Mouse (Mus musculus): Measurements from ENCODE around the gene Itgav. TPM values are rescaled to one million over a fixed set of nuclear protein-coding genes. Genes with fewer than 3 reads are reported as not detected.
A peak's percentile ranks its signal among the peaks of the same experiment; 100 is the strongest.

Itgav gene
- polyA plus RNA-seq, 1 experiment from 2014 or later: 48.3 TPM

DNA sequence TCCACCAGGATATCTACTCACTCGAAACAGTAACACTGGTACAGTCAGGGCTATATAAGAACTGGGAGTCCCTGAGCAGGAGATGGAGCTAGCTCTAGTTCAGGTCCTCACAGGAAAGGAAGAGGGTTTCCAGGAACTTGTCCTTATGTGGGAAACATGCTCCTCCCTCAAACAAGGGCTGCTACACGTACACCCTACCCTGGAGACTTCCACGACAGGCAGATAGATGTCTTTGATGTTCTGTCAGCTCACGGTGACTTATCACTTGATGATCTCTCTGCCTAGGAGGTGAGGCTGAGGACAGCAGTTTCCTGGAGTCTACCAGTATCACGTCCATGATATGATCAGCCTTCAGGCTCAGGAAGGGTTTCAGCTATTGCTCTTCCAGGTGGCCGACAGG lies 21.1 kb downstream of the Itgav start:
- H3K27ac ChIP-seq (ENCODE audit: low read depth, low read length): no peak overlapping the region
- no peaks in the 10 kb centered on the region for H3K36me3 ChIP-seq (ENCODE audit: control insufficient read depth, insufficient read depth, low read length)
- no peak overlapping the region for H3K4me2 ChIP-seq (ENCODE audit: low read depth, low read length, severe bottlenecking)
- no peak overlapping the region for H3K4me3 ChIP-seq (ENCODE audit: low read depth, low read length)
- ATAC-seq (replicated peaks; ENCODE audit: low FRiP score): no peak
- WGBS: 84% methylated on average over 6 of the region's 6 CpGs
- DNase-seq (ENCODE audit: low spot score): no peak
- no peaks in the 10 kb centered on the region for H3K27me3 ChIP-seq (ENCODE audit: control insufficient read depth, insufficient read depth, low read length)
- H3K9ac ChIP-seq (ENCODE audit: low read length): no peak overlapping the region
- H3K9me3 ChIP-seq (ENCODE audit: control insufficient read depth, low read length): no peaks in the 10 kb centered on the region
- no peaks in the 10 kb centered on the region for H3K4me1 ChIP-seq (replicated peaks; ENCODE audit: control insufficient read depth, insufficient read depth, low read length)

DNA sequence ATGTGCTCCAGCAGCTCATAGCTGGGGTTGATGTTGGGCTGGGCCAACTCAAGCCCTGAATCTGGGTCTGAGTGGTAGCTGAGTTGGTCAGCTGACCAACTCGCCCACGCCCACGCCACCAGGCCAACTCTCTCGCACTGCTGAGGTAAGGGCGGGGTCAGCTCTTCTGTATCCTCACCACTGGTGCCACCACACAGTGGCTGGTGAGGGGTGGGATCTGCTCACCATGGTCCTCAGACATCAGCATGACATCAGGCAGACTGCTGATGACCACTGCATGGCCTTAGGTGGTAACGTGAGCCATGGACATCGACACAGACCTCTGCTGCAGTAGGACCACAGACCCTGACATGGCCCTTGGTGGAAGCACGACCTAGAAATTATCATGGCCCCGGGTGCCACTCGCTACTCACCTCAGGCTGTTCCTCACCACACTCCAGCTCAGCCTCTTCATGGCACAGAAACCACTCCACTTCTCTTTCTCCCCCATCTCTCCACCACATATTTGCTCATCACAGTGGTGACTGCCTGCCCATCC lies 24.5 kb downstream of the Itgav start:
- Histone ChIP-seq H3K4me3 (ENCODE audit: low read depth, low read length) (no peak overlapping the region), H3K27me3 (ENCODE audit: control insufficient read depth, insufficient read depth, low read length) (no peaks in the 10 kb centered on the region), H3K27ac (ENCODE audit: low read depth, low read length) (no peak overlapping the region), H3K36me3 (ENCODE audit: control insufficient read depth, insufficient read depth, low read length) (no peaks in the 10 kb centered on the region), H3K9ac (ENCODE audit: low read length) (no peak overlapping the region), H3K9me3 (ENCODE audit: control insufficient read depth, low read length) (no peaks in the 10 kb centered on the region), H3K4me1 (replicated peaks; ENCODE audit: control insufficient read depth, insufficient read depth, low read length) (no peaks in the 10 kb centered on the region), H3K4me2 (ENCODE audit: low read depth, low read length, severe bottlenecking) (no peak overlapping the region)
- WGBS: 97% methylated on average over 10 of the region's 10 CpGs
- DNase-seq (ENCODE audit: low spot score): no peak
- ATAC-seq (replicated peaks; ENCODE audit: low FRiP score): no peak

DNA sequence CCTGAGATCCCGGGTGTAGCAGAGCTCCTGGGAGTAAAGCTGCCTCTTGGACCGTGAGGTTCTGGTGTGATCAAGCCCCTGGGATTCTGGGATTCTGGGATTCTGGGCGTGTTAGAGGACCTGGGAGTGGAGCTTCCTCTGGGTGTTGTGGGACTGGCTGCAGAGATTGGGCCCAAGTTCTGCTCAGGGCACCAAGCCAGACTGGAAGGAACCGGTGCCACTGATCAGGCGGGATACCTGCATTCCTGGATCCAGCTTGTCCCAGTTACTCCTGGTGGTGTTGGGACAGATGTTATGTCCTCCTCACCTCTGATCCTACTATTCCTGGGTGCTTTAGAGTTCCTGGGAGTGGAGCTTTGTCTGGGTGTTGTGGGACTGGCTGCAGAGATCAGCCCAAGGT lies 28.8 kb downstream of the Itgav start:
- Histone ChIP-seq H3K4me3 (ENCODE audit: low read depth, low read length) (no peak overlapping the region), H3K4me1 (replicated peaks; ENCODE audit: control insufficient read depth, insufficient read depth, low read length) (no peaks in the 10 kb centered on the region), H3K9ac (ENCODE audit: low read length) (no peak overlapping the region), H3K27me3 (ENCODE audit: control insufficient read depth, insufficient read depth, low read length) (no peaks in the 10 kb centered on the region), H3K27ac (ENCODE audit: low read depth, low read length) (no peak overlapping the region), H3K9me3 (ENCODE audit: control insufficient read depth, low read length) (no peaks in the 10 kb centered on the region), H3K36me3 (ENCODE audit: control insufficient read depth, insufficient read depth, low read length) (no peaks in the 10 kb centered on the region), H3K4me2 (ENCODE audit: low read depth, low read length, severe bottlenecking) (no peak overlapping the region)
- 92% methylated on average over 5 of the region's 5 CpGs for WGBS
- DNase-seq (ENCODE audit: low spot score): no peak
- no peak for ATAC-seq (replicated peaks; ENCODE audit: low FRiP score)

GRCm38 (mm10) chr2:83754306-83754837 lies 30.2 kb downstream of the Itgav start:
- DNase-seq (ENCODE audit: low spot score) (no peak), ATAC-seq (replicated peaks; ENCODE audit: low FRiP score) (no peak)
- Histone ChIP-seq H3K27ac (ENCODE audit: low read depth, low read length) (no peak overlapping the region), H3K9ac (ENCODE audit: low read length) (no peak overlapping the region), H3K4me3 (ENCODE audit: low read depth, low read length) (no peak overlapping the region), H3K4me2 (ENCODE audit: low read depth, low read length, severe bottlenecking) (no peak overlapping the region), H3K4me1 (replicated peaks; ENCODE audit: control insufficient read depth, insufficient read depth, low read length) (peaks cover 8% of the 10 kb centered on the region; the same call in 1 of the 2 replicates), H3K27me3 (ENCODE audit: control insufficient read depth, insufficient read depth, low read length) (no peaks in the 10 kb centered on the region), H3K36me3 (ENCODE audit: control insufficient read depth, insufficient read depth, low read length) (no peaks in the 10 kb centered on the region), H3K9me3 (ENCODE audit: control insufficient read depth, low read length) (no peaks in the 10 kb centered on the region)
- 87% methylated on average over 5 of the region's 5 CpGs for WGBS

GRCm38 (mm10) chr2:83758606-83759215 lies 34.5 kb downstream of the Itgav start:
- Histone ChIP-seq H3K9ac (ENCODE audit: low read length) (peak overlapping the region; percentile 29; the same call in 1 of the 2 replicates), H3K4me2 (ENCODE audit: low read depth, low read length, severe bottlenecking) (no peak overlapping the region), H3K4me3 (ENCODE audit: low read depth, low read length) (no peak overlapping the region), H3K9me3 (ENCODE audit: control insufficient read depth, low read length) (no peaks in the 10 kb centered on the region), H3K27ac (ENCODE audit: low read depth, low read length) (no peak overlapping the region), H3K36me3 (ENCODE audit: control insufficient read depth, insufficient read depth, low read length) (no peaks in the 10 kb centered on the region), H3K4me1 (replicated peaks; ENCODE audit: control insufficient read depth, insufficient read depth, low read length) (peaks cover 9% of the 10 kb centered on the region; the same call in 1 of the 2 replicates), H3K27me3 (ENCODE audit: control insufficient read depth, insufficient read depth, low read length) (no peaks in the 10 kb centered on the region)
- WGBS: 40% methylated on average over 7 of the region's 7 CpGs
- ATAC-seq (replicated peaks; ENCODE audit: low FRiP score) (no peak; the same call in 1 of the 2 replicates), DNase-seq (ENCODE audit: low spot score) (no peak)

- no peaks in the 10 kb centered on the region for H3K9me3 ChIP-seq (ENCODE audit: control insufficient read depth, low read length)
- ATAC-seq (replicated peaks; ENCODE audit: low FRiP score): peak; percentile 76
- no peak for DNase-seq (ENCODE audit: low spot score)
These were observed 35.0 kb downstream of the Itgav start for GRCm38 (mm10) chr2:83759216-83759648.

DNA sequence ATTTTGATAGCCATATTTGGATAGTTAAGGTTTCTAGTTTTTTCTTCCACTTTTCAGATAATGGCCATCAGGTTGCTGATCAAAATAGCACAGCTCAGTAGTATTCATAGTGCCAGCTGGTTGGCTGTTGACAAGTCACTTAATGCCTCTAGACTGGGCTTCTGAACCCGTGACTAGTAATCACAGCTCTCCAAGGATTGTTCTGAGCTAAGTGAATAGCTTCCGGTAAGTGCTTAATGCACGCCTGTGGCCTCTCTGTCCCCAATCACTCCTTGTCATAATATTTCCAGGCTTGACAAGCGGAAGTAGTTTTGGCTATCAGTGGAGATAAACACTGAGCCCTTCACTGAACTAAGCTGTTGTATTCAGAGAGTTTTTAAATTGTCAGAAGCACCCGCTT lies 35.5 kb downstream of the Itgav start:
- no peaks in the 10 kb centered on the region for H3K27me3 ChIP-seq (ENCODE audit: control insufficient read depth, insufficient read depth, low read length)
- no peak overlapping the region for H3K27ac ChIP-seq (ENCODE audit: low read depth, low read length)
- no peak overlapping the region for H3K4me3 ChIP-seq (ENCODE audit: low read depth, low read length)
- WGBS: 52% methylated on average over 5 of the region's 5 CpGs
- peaks cover 9% of the 10 kb centered on the region; the same call in 1 of the 2 replicates for H3K4me1 ChIP-seq (replicated peaks; ENCODE audit: control insufficient read depth, insufficient read depth, low read length)
- no peak overlapping the region; the same call in 1 of the 2 replicates for H3K9ac ChIP-seq (ENCODE audit: low read length)
- H3K4me2 ChIP-seq (ENCODE audit: low read depth, low read length, severe bottlenecking): peak overlapping the region; percentile 5; the same call in 1 of the 2 replicates
- H3K36me3 ChIP-seq (ENCODE audit: control insufficient read depth, insufficient read depth, low read length): no peaks in the 10 kb centered on the region
- DNase-seq (ENCODE audit: low spot score) (no peak), ATAC-seq (replicated peaks; ENCODE audit: low FRiP score) (peak; percentile 71)
- no peaks in the 10 kb centered on the region for H3K9me3 ChIP-seq (ENCODE audit: control insufficient read depth, low read length)

More at GRCm38 (mm10) chr2:83759216-83759648, 35.0 kb downstream of the Itgav start:
- Histone ChIP-seq H3K4me1 (replicated peaks; ENCODE audit: control insufficient read depth, insufficient read depth, low read length) (peaks cover 9% of the 10 kb centered on the region; the same call in 1 of the 2 replicates), H3K36me3 (ENCODE audit: control insufficient read depth, insufficient read depth, low read length) (no peaks in the 10 kb centered on the region), H3K9ac (ENCODE audit: low read length) (peak overlapping the region; percentile 29; the same call in 1 of the 2 replicates), H3K27ac (ENCODE audit: low read depth, low read length) (no peak overlapping the region), H3K4me3 (ENCODE audit: low read depth, low read length) (no peak overlapping the region), H3K27me3 (ENCODE audit: control insufficient read depth, insufficient read depth, low read length) (no peaks in the 10 kb centered on the region), H3K4me2 (ENCODE audit: low read depth, low read length, severe bottlenecking) (peak overlapping the region; percentile 5; the same call in 1 of the 2 replicates)
- 19% methylated on average over 11 of the region's 11 CpGs for WGBS

DNA sequence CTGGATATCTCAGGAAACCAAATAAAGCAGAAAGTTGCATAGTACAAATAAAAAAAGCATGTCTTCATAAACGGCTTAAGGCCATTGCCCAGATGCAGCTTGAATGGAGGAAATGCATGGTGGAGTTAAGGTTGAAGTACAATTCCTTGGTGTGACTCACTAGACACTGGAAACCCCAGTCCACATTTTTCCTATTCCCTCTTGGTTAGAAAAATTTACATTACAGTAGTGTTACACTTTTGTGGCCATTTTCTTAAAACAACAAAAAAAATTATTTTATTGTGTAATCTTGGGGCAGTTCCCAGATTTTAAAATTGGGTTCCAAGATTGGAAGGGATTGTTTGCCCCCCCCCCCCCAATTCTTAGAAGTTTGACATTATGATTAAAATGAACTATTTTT lies 35.9 kb downstream of the Itgav start:
- no peaks in the 10 kb centered on the region for H3K9me3 ChIP-seq (ENCODE audit: control insufficient read depth, low read length)
- peaks cover 9% of the 10 kb centered on the region; the same call in 1 of the 2 replicates for H3K4me1 ChIP-seq (replicated peaks; ENCODE audit: control insufficient read depth, insufficient read depth, low read length)
- H3K27ac ChIP-seq (ENCODE audit: low read depth, low read length): no peak overlapping the region
- no peaks in the 10 kb centered on the region for H3K27me3 ChIP-seq (ENCODE audit: control insufficient read depth, insufficient read depth, low read length)
- 72% methylated on average over 1 of the region's 1 CpGs for WGBS
- no peak overlapping the region for H3K4me2 ChIP-seq (ENCODE audit: low read depth, low read length, severe bottlenecking)
- DNase-seq (ENCODE audit: low spot score) (no peak), ATAC-seq (replicated peaks; ENCODE audit: low FRiP score) (no peak)
- no peak overlapping the region for H3K4me3 ChIP-seq (ENCODE audit: low read depth, low read length)
- no peak overlapping the region for H3K9ac ChIP-seq (ENCODE audit: low read length)
- no peaks in the 10 kb centered on the region for H3K36me3 ChIP-seq (ENCODE audit: control insufficient read depth, insufficient read depth, low read length)
